In genomic region chr5:148632516-148633170, GRCm38 (mm10) we compare ENCODE assay signal across 8 mouse cellular contexts.
DNase-seq lines count a peak whose midpoint lies in the region; ATAC-seq lines count a peak whose summit lies in the region.

No protein-coding gene starts in this region.

- 48% methylated on average over 11 of the region's 11 CpGs for WGBS in kidney, embryonic 14.5 days
- WGBS in heart, embryonic 13.5 days, result 23% methylated on average over 11 of the region's 11 CpGs

- ATAC-seq in kidney, embryonic 14.5 days (ENCODE audit: low FRiP score, low TSS enrichment), result no peak
- peak; percentile 33; the same call in 1 of the 2 replicates for ATAC-seq in heart, embryonic 13.5 days (ENCODE audit: extremely low read depth, insufficient number of reproducible peaks, low FRiP score, low TSS enrichment)

- no peaks in the 10 kb centered on the region for H3K4me1 ChIP-seq in kidney, embryonic 14.5 days (ENCODE audit: control insufficient read depth, insufficient read depth, low read length)
- H3K4me1 ChIP-seq in heart, embryonic 13.5 days, result peaks cover 37% of the 10 kb centered on the region

- H3K27me3 ChIP-seq in kidney, embryonic 14.5 days (ENCODE audit: control insufficient read depth, insufficient read depth, low read length), result no peaks in the 10 kb centered on the region
- H3K27me3 ChIP-seq in heart, embryonic 13.5 days (replicated peaks), result peaks cover 4% of the 10 kb centered on the region; the same call in 1 of the 2 replicates

- H3K9me3 ChIP-seq in kidney, embryonic 14.5 days (ENCODE audit: control insufficient read depth, low read length), result no peaks in the 10 kb centered on the region
- no peaks in the 10 kb centered on the region for H3K9me3 ChIP-seq in heart, embryonic 13.5 days

- no peak overlapping the region for H3K9ac ChIP-seq in kidney, embryonic 14.5 days (ENCODE audit: low read depth, low read length)
- no peak overlapping the region for H3K9ac ChIP-seq in heart, embryonic 13.5 days

- H3K36me3 ChIP-seq in kidney, embryonic 14.5 days (ENCODE audit: control insufficient read depth, insufficient read depth, low read length), result no peaks in the 10 kb centered on the region
- H3K36me3 ChIP-seq in heart, embryonic 13.5 days, result no peaks in the 10 kb centered on the region

- no peak overlapping the region for H3K4me3 ChIP-seq in kidney, embryonic 14.5 days (ENCODE audit: low read length)
- H3K4me3 ChIP-seq in heart, embryonic 13.5 days, result no peak overlapping the region

- H3K4me2 ChIP-seq in kidney, embryonic 14.5 days (replicated peaks; ENCODE audit: low read depth, low read length), result no peak overlapping the region
- peak overlapping the region; percentile 24 for H3K4me2 ChIP-seq in heart, embryonic 13.5 days

- peak; percentile 37 for DNase-seq in kidney, adult 18-20 months
- peak; percentile 22 for DNase-seq in fibroblast of lung, adult 2 months (ENCODE audit: low read depth)
- DNase-seq in lung, postnatal 10 days, result peak; percentile 58
- no peak for DNase-seq in liver
- DNase-seq in layer of hippocampus, postnatal 36 days, result no peak
- DNase-seq in right cerebral cortex, postnatal 25 days, result no peak

- no peak overlapping the region for H3K27ac ChIP-seq in kidney, embryonic 14.5 days (ENCODE audit: low read depth, low read length)
- peak overlapping the region; percentile 62 for H3K27ac ChIP-seq in heart, embryonic 13.5 days (replicated peaks)

Comparison
In these comparisons a context has a peak if more than half of its experiments do, and no peak if none do; other contexts are left out.
1. DNase-seq: peak in kidney, adult 18-20 months (single experiment), fibroblast of lung, adult 2 months (single experiment) and lung, postnatal 10 days (single experiment); none in liver (single experiment), layer of hippocampus, postnatal 36 days (0 of 2) and right cerebral cortex, postnatal 25 days (single experiment).